Mouse (Mus musculus) hindbrain, embryonic 13.5 days (tissue): ENCODE data around the gene Vmn2r8. TPM values are rescaled to one million over a fixed set of nuclear protein-coding genes. Genes with fewer than 3 reads are reported as not detected.
"Not testable (repeated sequence)": the region's sequence is repeated elsewhere in the genome, so short reads cannot be mapped to it uniquely, and the experiment has no call there.

Source experiments
- ATAC-seq: fragments of 200-750 bp; cut with Nextera tagmentation; 2 replicates; pipeline ENCODE4 v1.8.0; 2017; ENCODE audit warnings: moderate TSS enrichment; ENCODE audit not compliant: low FRiP score
- H3K27ac ChIP-seq: fragments of 300-500 bp; sonication (generic); 2 replicates; pipeline ENCODE4 v1.5.1; 2015; ENCODE audit warnings: inconsistent platforms, mild to moderate bottlenecking, moderate library complexity
- H3K27me3 ChIP-seq: fragments of 300-500 bp; sonication (generic); 2 replicates; pipeline ENCODE4 v1.6.1; 2015; ENCODE audit warnings: mild to moderate bottlenecking, inconsistent platforms
- H3K36me3 ChIP-seq: fragments of 300-500 bp; sonication (generic); 2 replicates; pipeline ENCODE4 v1.6.1; 2015; ENCODE audit warnings: mild to moderate bottlenecking, inconsistent platforms
- H3K4me1 ChIP-seq: fragments of 300-500 bp; sonication (generic); replicated peaks from 2 replicates; pipeline ENCODE4 v1.6.1; 2015; ENCODE audit warnings: inconsistent platforms
- H3K4me2 ChIP-seq: fragments of 300-500 bp; sonication (generic); 2 replicates; pipeline ENCODE4 v1.6.1; 2015; ENCODE audit warnings: inconsistent platforms, mild to moderate bottlenecking, moderate library complexity
- H3K4me3 ChIP-seq: fragments of 300-500 bp; sonication (generic); 2 replicates; pipeline ENCODE4 v1.5.1; 2015; ENCODE audit warnings: mild to moderate bottlenecking, inconsistent platforms
- H3K9ac ChIP-seq: fragments of 300-500 bp; sonication (generic); 2 replicates; pipeline ENCODE4 v1.6.1; 2015; ENCODE audit warnings: mild to moderate bottlenecking, inconsistent platforms
- H3K9me3 ChIP-seq: fragments of 300-500 bp; sonication (generic); 2 replicates; pipeline ENCODE4 v1.6.1; 2016; ENCODE audit warnings: inconsistent platforms
- WGBS: fragments of 180-500 bp; shearing (Covaris S2); methylation state at CpG from one replicate; pipeline ENCODE4 v1.1.7; 2015; 5-methylcytosine and 5-hydroxymethylcytosine counted together
- polyA plus RNA-seq: library from polyadenylated mRNA; unstranded; fragments of >200 nt; fragmentation: Nextera tagmentation; extraction: Ambion mirVana; gene quantifications from 2 replicates; pipeline ENCODE4 v1.2.1, GENCODE M21; 2015

Gene Vmn2r8
- polyA plus RNA-seq, result not detected in 2 replicates

GRCm38 (mm10) chr5:108808750-108809149 is at the start of gene Vmn2r8:
Gene Vmn2r8 (minus strand): TSS chr5:108808850.
- not testable (repeated sequence) for H3K27me3 ChIP-seq

GRCm38 (mm10) chr5:108852501-108852900 is 43.9 kb upstream of the Vmn2r8 start, which contains the start of gene Vmn2r9:
Gene Vmn2r9 (minus strand): TSS chr5:108852601.
- H3K4me1 ChIP-seq, H3K27ac ChIP-seq, H3K4me3 ChIP-seq, ATAC-seq, H3K27me3 ChIP-seq, H3K4me2 ChIP-seq, H3K9me3 ChIP-seq, H3K9ac ChIP-seq, H3K36me3 ChIP-seq: not testable (repeated sequence)
- 79% methylated on average over 1 of the region's 1 CpGs for WGBS

More at GRCm38 (mm10) chr5:108808750-108809149, at the start of gene Vmn2r8:
- not testable (repeated sequence) for H3K4me2 ChIP-seq, H3K9me3 ChIP-seq, H3K27ac ChIP-seq, H3K4me1 ChIP-seq, H3K9ac ChIP-seq, H3K36me3 ChIP-seq, H3K4me3 ChIP-seq, ATAC-seq
- WGBS, result 69% methylated on average over 2 of the region's 2 CpGs

GRCm38 (mm10) chr5:108849466-108849865 is 40.8 kb upstream of the Vmn2r8 start:
- H3K4me1 ChIP-seq, result no peaks in the 10 kb centered on the region
- no peak for ATAC-seq
- H3K9ac ChIP-seq, result no peak overlapping the region
- no peak overlapping the region for H3K27ac ChIP-seq
- H3K36me3 ChIP-seq, result no peaks in the 10 kb centered on the region
- WGBS, result 36% methylated on average over 1 of the region's 1 CpGs
- no peak overlapping the region for H3K4me2 ChIP-seq
- H3K4me3 ChIP-seq, result no peak overlapping the region
- no peaks in the 10 kb centered on the region for H3K9me3 ChIP-seq
- no peaks in the 10 kb centered on the region for H3K27me3 ChIP-seq

GRCm38 (mm10) chr5:108836156-108836555 is 27.5 kb upstream of the Vmn2r8 start:
- no peak overlapping the region for H3K4me3 ChIP-seq
- H3K9me3 ChIP-seq, result no peaks in the 10 kb centered on the region
- H3K27ac ChIP-seq, result no peak overlapping the region
- WGBS, result 74% methylated on average over 1 of the region's 1 CpGs
- H3K9ac ChIP-seq, result no peak overlapping the region
- H3K4me2 ChIP-seq, result no peak overlapping the region
- H3K36me3 ChIP-seq, result no peaks in the 10 kb centered on the region
- no peak for ATAC-seq
- H3K4me1 ChIP-seq, result no peaks in the 10 kb centered on the region
- H3K27me3 ChIP-seq, result no peaks in the 10 kb centered on the region

- 90% methylated on average over 2 of the region's 2 CpGs for WGBS
- no peak overlapping the region for H3K4me3 ChIP-seq
- no peak overlapping the region for H3K27ac ChIP-seq
- no peak overlapping the region for H3K9ac ChIP-seq
- H3K4me2 ChIP-seq, result no peak overlapping the region
- no peaks in the 10 kb centered on the region for H3K4me1 ChIP-seq
- no peaks in the 10 kb centered on the region for H3K9me3 ChIP-seq
- no peaks in the 10 kb centered on the region for H3K36me3 ChIP-seq
- ATAC-seq, result no peak
- no peaks in the 10 kb centered on the region for H3K27me3 ChIP-seq
These were observed 14.6 kb upstream of the Vmn2r8 start for GRCm38 (mm10) chr5:108823276-108823675.

GRCm38 (mm10) chr5:108803646-108804045 is 5.0 kb downstream of the Vmn2r8 start:
- H3K36me3 ChIP-seq, result no peaks in the 10 kb centered on the region
- H3K27ac ChIP-seq, result no peak overlapping the region
- H3K9me3 ChIP-seq, result no peaks in the 10 kb centered on the region
- ATAC-seq, result no peak
- WGBS, result 52% methylated on average over 1 of the region's 1 CpGs
- H3K4me3 ChIP-seq, result no peak overlapping the region
- no peaks in the 10 kb centered on the region for H3K27me3 ChIP-seq
- H3K9ac ChIP-seq, result no peak overlapping the region
- no peak overlapping the region for H3K4me2 ChIP-seq
- no peaks in the 10 kb centered on the region for H3K4me1 ChIP-seq

- H3K9ac ChIP-seq, ATAC-seq, H3K27me3 ChIP-seq, H3K9me3 ChIP-seq, H3K4me2 ChIP-seq, H3K27ac ChIP-seq, H3K4me3 ChIP-seq, H3K36me3 ChIP-seq, H3K4me1 ChIP-seq: not testable (repeated sequence)
- WGBS, result 71% methylated on average over 2 of the region's 2 CpGs
These were observed 13.4 kb downstream of the Vmn2r8 start, which contains the start of gene Tmed11 for GRCm38 (mm10) chr5:108795263-108795662. Gene Tmed11 (minus strand): TSS chr5:108795363.

GRCm38 (mm10) chr5:108790385-108790784 is 18.3 kb downstream of the Vmn2r8 start:
- H3K4me2 ChIP-seq, ATAC-seq, H3K27me3 ChIP-seq, H3K4me1 ChIP-seq, H3K9ac ChIP-seq, H3K27ac ChIP-seq, H3K9me3 ChIP-seq, H3K36me3 ChIP-seq, H3K4me3 ChIP-seq: not testable (repeated sequence)
- 36% methylated on average over 1 of the region's 1 CpGs for WGBS

GRCm38 (mm10) chr5:108774630-108775306 is 33.9 kb downstream of the Vmn2r8 start, which contains the start of gene Rnf212:
Gene Rnf212 (minus strand): TSS chr5:108774982.
- no peak within 1 kb of the TSS for H3K4me2 ChIP-seq
- no peak within 1 kb of the TSS for H3K9ac ChIP-seq
- H3K27me3 ChIP-seq, result no peaks in the 10 kb centered on the region
- H3K9me3 ChIP-seq, result no peaks in the 10 kb centered on the region
- ATAC-seq, result no peak
- no peaks in the 10 kb centered on the region for H3K4me1 ChIP-seq
- no peak within 1 kb of the TSS for H3K27ac ChIP-seq
- no peaks in the 10 kb centered on the region for H3K36me3 ChIP-seq
- no peak within 1 kb of the TSS for H3K4me3 ChIP-seq
- 79% methylated on average over 40 of the region's 40 CpGs for WGBS

GRCm38 (mm10) chr5:108760002-108760401 is 48.6 kb downstream of the Vmn2r8 start:
- no peaks in the 10 kb centered on the region for H3K4me1 ChIP-seq
- no peaks in the 10 kb centered on the region for H3K9me3 ChIP-seq
- no peaks in the 10 kb centered on the region for H3K27me3 ChIP-seq
- no peaks in the 10 kb centered on the region for H3K36me3 ChIP-seq
- no peak overlapping the region for H3K4me2 ChIP-seq
- ATAC-seq, result no peak
- H3K27ac ChIP-seq, result no peak overlapping the region
- WGBS, result 92% methylated on average over 2 of the region's 2 CpGs
- no peak overlapping the region for H3K9ac ChIP-seq
- no peak overlapping the region for H3K4me3 ChIP-seq

- H3K4me3 ChIP-seq, result no peak overlapping the region
- H3K27me3 ChIP-seq, result no peaks in the 10 kb centered on the region
- 64% methylated on average over 3 of the region's 3 CpGs for WGBS
- H3K9me3 ChIP-seq, result no peaks in the 10 kb centered on the region
- no peaks in the 10 kb centered on the region for H3K4me1 ChIP-seq
- ATAC-seq, result no peak
- no peaks in the 10 kb centered on the region for H3K36me3 ChIP-seq
- no peak overlapping the region for H3K27ac ChIP-seq
- H3K9ac ChIP-seq, result no peak overlapping the region
- no peak overlapping the region for H3K4me2 ChIP-seq
These were observed 50.3 kb downstream of the Vmn2r8 start for GRCm38 (mm10) chr5:108758396-108758795.

GRCm38 (mm10) chr5:108751258-108751657 is 57.4 kb downstream of the Vmn2r8 start:
- ATAC-seq, H3K4me1 ChIP-seq, H3K4me2 ChIP-seq, H3K27me3 ChIP-seq, H3K4me3 ChIP-seq, H3K9me3 ChIP-seq, H3K36me3 ChIP-seq, H3K9ac ChIP-seq, H3K27ac ChIP-seq: not testable (repeated sequence)
- 84% methylated on average over 4 of the region's 4 CpGs for WGBS
